Mouse (Mus musculus) brain, embryonic 14.5 days (tissue): ENCODE measurements around the gene Polg2.

Experiments
- CTCF ChIP-seq: fragments of 200-500 bp; IDR thresholded peaks from 2 replicates; pipeline ENCODE4 v1.5.1; 2012; ENCODE audit warnings: inconsistent platforms, mild to moderate bottlenecking, moderate library complexity, borderline replicate concordance; ENCODE audit not compliant: insufficient read depth, insufficient read length; ENCODE audit errors: extremely low read depth
- POLR2A ChIP-seq: fragments of 200-500 bp; IDR thresholded peaks from 2 replicates; pipeline ENCODE4 v1.6.1; 2012; ENCODE audit warnings: mild to moderate bottlenecking, inconsistent platforms, borderline replicate concordance; ENCODE audit not compliant: poor library complexity, insufficient read depth, insufficient read length, severe bottlenecking; ENCODE audit errors: extremely low read depth

- no peak for TF ChIP-seq CTCF
- no peak for TF ChIP-seq POLR2A
Observed at GRCm38 (mm10) chr11:106728402-106729366, 50.7 kb downstream of the Polg2 start.
